Comparison of ENCODE assay signal across 15 mouse cellular contexts in the genomic region with DNA sequence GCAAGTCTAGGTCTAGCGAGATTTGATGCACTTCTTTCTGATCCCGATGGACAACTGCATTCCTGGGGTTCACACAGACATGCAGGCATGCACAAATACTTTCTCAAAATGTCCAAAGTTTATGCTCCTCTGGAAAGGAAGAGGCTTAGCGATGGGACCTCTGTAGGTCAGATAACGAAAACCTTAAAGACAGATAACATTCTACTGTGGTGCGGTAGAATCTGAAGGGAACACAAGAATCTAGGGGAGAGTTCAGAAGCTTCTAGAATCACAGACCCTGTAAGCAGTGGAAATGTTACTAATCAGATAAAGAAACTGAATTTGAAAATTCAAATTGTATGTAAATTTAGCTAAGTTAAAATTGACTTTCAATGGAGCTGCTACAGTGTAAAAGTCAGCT.
"Had no signal": no experiment of that assay in that cellular context is flagged by ENCODE, and none has a peak within 500 bp of the region (broad histone marks: within the 10 kb centered on the region; RNA-seq: fewer than 3 reads in every experiment).

No protein-coding gene starts in this region.

- H3K27me3 ChIP-seq: intestine, embryonic 15.5 days; limb, embryonic 15.5 days; lung, embryonic 15.5 days; midbrain, embryonic 12.5 days had no signal

- H3K4me2 ChIP-seq: limb, embryonic 15.5 days had no signal

- ATAC-seq: intestine, embryonic 15.5 days had no signal

- H3K36me3 ChIP-seq: intestine, embryonic 15.5 days; limb, embryonic 12.5 days; limb, embryonic 15.5 days; lung, embryonic 15.5 days; midbrain, embryonic 12.5 days had no signal

- H3K4me3 ChIP-seq: intestine, embryonic 15.5 days; limb, embryonic 12.5 days; limb, embryonic 15.5 days; lung, embryonic 15.5 days had no signal

- H3K27ac ChIP-seq: intestine, embryonic 15.5 days; kidney, postnatal 0 days; limb, embryonic 12.5 days; limb, embryonic 15.5 days; lung, embryonic 15.5 days had no signal

- H3K9me3 ChIP-seq: intestine, embryonic 15.5 days; limb, embryonic 12.5 days; limb, embryonic 15.5 days; lung, embryonic 15.5 days; midbrain, embryonic 12.5 days had no signal

- DNase-seq: kidney, adult 11 months; kidney, adult 9 months; kidney, postnatal 25 days; left cerebral cortex, postnatal 4 days; lung, adult 18-20 months; lung, postnatal 10 days; lung, postnatal 36 days; thymus, adult 18-20 months; thymus, postnatal 36 days had no signal

- H3K9ac ChIP-seq: intestine, embryonic 15.5 days; limb, embryonic 12.5 days; limb, embryonic 15.5 days; lung, embryonic 15.5 days; midbrain, embryonic 12.5 days had no signal

- H3K4me1 ChIP-seq: intestine, embryonic 15.5 days had no signal
